Mouse (Mus musculus) CH12F3 (cell line): ENCODE measurements around the gene Vapb.

ENCODE experiments used
- in situ Hi-C: fragments of 300-500 bp; cut with MboI; formaldehyde crosslinking; loops from 2 replicates; pipeline ENCODE4 v1.14.3; 2020; ENCODE audit warnings: low sequenced_read_pairs

Vapb gene

GRCm38 (mm10) chr2:173789945-173790804 is 52.9 kb downstream of the Vapb start:
- in situ Hi-C loops: no loop called here

DNA sequence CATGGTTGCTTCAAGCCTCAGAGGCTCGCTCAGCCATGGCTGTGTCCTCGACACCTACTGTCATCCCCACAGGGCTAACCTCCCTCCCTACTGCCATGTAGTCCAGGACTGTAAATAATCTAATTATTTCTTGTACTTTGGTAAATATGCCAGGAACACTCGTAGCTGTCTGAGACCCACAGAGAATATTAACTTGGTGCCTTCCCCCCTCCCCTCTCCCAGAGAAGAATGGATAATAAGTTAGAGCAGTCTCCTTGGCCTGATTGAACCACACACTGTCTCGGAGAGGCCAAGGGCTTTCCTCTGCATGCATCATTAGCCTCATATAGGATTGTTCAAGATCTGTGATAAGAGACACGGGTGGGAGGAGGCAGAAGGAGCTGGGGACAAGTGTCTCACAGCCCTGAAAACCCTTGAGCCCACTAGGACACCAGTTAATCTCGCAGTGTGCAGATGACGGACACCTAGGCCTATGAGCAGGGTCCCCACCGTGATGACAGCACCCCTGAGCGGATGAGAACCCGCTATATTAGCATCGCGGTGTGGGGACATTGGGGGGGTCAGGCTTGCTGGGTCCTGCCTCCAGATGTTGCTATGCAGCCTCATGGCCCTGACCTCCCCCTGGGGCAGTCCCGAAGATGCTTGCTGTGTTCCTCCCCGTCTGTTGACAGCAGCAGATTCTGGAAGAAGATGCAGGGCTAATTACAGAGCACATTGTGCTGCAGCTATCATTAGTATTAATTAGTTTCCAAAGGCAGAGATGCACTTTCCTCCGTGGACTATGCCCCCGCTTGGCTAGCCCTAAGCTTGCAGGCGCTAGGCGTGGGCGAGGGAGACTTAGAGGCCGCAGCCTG is 54.8 kb downstream of the Vapb start:
- in situ Hi-C loops: no loop called here

DNA sequence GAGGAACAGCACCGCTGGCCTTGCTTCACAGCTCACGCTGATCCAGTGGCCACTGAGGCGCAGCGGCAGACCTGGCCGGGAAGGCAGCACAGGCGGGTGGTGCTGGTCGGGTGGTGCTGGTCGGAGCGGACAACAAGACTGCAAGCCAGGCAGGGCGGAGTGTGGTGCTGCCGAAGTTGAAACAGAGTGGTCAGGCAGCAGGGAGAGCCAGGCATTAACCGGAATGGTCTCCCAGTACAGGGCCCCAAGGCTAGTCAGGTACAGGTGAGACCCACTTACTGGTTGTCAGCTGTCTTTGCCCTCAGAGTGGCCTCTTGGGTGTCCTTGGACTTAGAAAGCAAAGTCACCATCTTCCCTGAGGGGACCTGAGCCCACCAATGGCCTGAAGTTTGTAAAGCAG is 56.7 kb downstream of the Vapb start:
- in situ Hi-C loops: no loop called here

DNA sequence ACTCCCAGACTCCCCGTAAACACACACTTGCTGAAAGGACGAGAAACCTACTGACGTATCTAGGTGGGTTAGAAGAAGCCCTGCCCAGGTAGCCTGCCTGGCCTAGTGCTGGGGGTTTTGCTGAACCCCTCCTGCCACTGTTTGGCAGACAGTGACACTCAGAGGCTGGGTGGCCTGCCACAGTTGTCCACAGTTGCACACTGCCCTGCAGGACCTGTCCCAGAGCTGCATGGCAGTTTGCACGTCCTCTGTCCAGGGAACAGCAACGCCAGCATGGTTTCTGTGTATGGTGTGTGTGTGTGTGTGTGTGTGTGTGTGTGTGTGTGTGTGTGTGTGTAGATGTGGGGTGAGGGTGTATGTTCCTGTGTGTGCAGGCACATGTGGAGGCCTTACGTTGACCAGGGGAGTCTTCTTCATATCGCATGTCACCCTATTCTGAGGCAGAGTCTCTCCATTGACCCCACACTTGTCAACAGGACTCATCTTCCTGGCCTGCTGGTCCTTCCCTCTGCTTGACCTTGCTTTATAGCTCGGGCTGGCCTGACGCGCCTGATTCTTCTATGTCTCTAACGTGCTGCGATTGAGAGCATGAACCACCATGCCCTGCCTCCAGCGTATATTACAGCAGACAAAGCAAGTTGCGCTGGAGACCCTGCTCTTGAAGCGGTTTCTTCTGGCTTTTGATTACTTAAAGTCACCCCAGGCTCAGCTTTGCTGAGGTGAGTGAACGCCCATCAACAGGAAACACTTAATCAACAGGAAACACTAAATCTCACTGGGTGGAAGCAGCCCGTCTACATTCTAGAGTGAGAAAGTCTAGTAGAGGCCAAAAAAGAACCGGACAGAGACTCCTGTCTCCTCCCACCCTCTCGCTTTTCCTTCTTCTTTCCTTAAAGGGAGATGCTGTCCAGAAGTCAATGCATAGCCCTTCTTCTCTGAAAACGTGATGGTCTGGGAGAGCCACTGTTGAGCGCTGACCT is 57.5 kb downstream of the Vapb start:
- in situ Hi-C loops: no loop called here

DNA sequence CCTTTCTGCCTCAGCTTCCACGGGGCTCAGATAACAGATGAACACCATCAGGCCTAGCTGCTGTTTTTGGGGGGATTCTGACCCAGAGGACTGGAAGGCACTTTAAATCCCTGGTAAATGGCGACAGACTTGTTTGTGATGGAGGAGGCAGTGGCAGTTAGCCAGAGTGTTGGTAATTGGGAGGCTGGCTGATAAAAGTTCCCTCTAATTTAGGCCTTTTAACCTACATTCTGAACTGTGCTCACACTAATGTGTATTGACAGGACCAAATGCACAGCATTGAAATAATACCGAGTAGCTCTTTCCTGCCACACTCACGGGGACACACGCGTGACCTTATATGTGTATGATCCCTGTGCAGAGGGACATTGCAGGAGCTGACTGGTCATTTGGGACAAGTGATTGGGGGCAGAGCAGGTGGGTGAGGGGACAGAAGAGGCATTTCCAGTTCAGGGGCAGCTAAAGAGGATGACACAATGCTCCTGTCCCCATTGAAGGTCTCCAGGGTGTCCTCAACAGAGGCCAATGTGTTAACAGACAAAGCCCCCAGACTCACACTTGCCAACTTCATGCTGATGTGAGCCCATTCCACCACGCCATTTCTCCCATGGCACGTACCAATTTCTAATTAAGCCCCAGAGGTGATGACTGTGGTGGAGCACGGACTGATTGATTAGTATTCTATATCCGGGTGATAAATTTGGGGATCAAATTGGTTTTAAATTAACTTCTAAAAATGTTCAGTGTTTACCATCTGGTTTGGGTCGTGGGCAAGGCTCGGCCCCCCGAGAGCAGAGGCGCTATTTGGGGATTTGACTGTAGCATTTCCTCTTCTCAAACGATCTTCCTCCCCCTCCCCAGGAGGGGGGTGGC is 58.7 kb downstream of the Vapb start:
- in situ Hi-C loops: no loop called here

- in situ Hi-C loops: no loop called here
Measured at GRCm38 (mm10) chr2:173796674-173796963, 59.3 kb downstream of the Vapb start.

DNA sequence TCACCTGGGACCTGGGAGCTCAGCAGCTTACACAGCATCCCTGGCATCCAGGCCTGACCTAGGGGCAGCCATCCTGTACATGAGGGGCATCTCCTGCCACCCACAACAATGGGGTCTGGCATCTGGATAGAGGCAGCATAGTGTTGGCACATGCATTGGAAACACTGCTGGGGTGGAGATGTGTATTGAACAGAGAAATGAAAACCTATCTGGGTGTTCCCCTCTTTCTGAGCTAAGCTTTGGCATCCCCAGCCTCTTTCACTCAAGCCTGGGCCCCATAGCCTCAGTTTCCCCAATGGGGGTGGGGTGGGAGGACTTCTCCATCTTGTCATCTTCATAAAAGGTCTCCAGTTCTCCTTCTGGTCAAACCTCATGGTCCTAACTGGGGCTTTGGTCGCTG is 62.2 kb downstream of the Vapb start:
- in situ Hi-C loops: no loop called here

GRCm38 (mm10) chr2:173800566-173800965 is 63.3 kb downstream of the Vapb start:
- in situ Hi-C loops: no loop called here

DNA sequence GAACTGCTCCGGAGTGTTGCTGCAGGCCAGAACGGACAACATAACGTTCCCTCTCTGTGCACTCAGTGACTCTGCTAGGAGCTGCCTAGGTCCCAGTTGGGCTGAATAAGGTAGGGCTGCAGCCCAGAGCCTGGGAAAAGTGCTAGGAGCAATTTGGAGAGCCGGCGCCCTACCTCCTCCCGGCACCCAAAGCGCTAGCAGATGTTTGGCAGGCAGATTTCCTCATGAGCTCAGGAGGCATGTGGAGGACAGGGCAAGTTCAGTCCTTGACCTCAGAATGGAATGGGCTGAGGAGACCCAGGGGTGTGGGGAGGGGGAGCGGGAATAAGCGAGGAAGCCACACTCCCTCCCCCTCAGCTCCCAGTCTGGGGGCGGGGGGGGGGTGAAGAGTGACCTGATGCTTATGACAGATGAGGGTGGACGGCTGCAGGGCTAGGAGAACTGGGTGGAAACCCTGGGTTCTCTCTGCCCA is 64.1 kb downstream of the Vapb start:
- in situ Hi-C loops: no loop called here

DNA sequence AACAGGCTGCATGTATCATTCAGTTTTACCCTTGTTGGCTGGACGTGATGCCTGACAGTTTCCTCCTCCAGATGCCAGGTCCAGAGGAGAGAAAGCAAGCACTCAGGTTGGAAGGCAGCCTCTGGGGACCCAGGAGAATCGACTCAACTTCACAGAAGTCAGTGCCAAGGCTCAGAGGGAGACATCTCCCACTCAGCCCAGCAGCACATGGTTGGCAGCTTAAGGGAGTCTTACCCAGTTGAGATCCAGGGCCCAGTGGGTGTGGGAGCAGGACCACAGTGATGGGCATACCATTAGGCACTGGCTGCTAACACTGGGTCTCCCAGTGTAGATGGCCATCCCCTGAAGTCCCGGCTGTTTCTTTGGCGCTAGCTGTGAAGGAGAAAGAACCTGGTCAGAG is 64.9 kb downstream of the Vapb start:
- in situ Hi-C loops: no loop called here

DNA sequence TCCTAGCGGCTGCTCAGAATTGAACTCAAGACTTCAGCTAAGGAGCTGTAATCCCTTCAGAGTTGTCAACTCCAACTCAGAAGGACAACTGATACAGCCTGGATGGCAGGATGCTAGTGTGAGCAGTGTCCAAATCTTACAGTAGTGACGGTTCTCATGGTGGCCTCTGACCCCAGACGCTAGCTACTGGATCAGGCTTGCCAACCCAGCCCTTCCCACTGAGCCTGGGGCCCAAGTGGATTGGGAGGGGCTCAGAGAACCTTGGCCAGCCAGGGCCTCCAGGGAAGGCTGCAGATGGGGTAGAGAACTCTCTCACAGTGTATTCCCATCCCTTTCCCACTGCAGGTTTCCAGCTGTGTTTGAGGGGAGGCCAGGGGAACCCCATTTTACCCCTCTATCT is 65.6 kb downstream of the Vapb start:
- in situ Hi-C loops: no loop called here

GRCm38 (mm10) chr2:173803827-173804226 is 66.5 kb downstream of the Vapb start:
- in situ Hi-C loops: no loop called here

DNA sequence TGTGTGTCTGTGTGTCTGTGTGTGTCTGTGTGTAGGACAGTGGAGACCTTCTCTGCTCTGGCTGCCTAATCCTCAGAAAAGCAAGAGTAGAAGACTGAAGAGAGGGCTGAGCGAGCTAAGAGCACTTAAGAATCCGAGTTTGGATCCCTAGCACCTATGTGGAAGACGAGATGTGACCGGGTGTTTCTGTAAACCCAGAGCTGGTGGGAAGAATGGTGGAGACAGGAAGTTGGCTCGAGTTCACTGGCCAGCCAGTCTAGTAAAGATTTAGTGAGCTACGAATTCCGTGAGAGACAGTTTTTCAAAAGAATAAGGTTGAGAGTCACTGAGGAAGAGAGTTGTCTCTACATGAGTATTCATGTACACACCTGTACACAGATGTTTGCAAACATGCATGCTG is 69.3 kb downstream of the Vapb start:
- in situ Hi-C loops: no loop called here

GRCm38 (mm10) chr2:173808942-173809341 is 71.6 kb downstream of the Vapb start:
- in situ Hi-C loops: no loop called here

DNA sequence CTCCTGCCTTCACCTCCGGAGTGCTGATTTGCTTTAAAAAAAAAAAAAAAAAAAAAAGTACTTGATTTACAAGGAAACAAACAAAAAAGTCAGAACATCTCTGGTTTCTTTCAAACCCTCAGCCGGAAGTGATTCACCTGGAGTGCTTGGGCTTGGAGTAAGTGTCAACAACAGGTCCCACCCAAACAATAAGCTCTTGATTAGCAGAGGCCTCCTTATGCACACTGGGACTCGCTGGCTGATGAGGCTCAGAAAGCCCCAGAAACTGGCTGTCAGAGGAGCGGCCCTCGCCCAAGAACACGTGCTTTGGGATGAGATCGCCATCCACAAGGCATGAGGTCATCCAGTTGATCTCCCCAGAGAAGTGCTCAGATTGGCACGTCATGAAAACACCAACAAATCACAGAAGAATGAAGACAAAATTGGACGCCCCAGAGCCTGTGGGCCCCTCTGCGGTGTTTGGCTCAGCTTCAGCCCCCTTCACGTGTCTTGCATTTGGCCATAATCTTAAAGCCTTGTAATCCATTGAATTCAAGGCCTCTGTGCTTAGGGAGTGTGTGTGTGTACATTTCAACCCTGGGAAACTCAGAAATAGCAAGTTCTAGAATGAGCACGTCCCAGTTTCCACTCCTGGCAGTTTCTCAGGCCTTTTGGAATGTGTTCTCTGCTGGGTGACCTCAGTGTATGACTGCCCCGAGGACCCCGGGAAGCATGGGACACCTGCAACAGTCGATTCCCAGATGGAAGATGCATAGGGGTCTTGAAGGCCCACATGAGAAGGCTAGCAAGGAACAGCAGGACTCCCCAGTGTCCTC is 72.9 kb downstream of the Vapb start:
- in situ Hi-C loops: no loop called here

DNA sequence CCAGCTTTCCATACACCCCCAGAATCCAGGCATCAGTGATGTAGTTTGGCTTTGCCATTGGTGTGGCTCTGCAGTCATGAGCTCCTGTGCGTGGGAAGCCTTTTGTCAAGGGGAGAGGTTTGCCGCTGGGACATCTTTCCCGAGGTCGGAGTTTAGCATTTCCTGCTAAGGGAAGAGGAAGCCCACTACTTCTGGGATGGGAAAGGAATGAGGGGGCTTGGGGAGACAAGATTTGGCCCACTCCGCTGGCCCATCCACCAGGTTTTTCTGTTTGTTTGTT is 73.5 kb downstream of the Vapb start:
- in situ Hi-C loops: no loop called here

- in situ Hi-C loops: no loop called here
Measured at GRCm38 (mm10) chr2:173811850-173812249, 74.5 kb downstream of the Vapb start.

- in situ Hi-C loops: no loop called here
Measured at GRCm38 (mm10) chr2:173813071-173813470, 75.8 kb downstream of the Vapb start.

GRCm38 (mm10) chr2:173826287-173826686 is 89.0 kb downstream of the Vapb start:
- in situ Hi-C loops: no loop called here
